Mouse (Mus musculus): ENCODE measurements around the gene Ldha. TPM values are rescaled to one million over a fixed set of nuclear protein-coding genes. Genes with fewer than 3 reads are reported as not detected.
A peak's percentile ranks its signal among the peaks of the same experiment; 100 is the strongest.

Ldha gene
- polyA plus RNA-seq, 1 experiment = 660 TPM

- no peak for TF ChIP-seq CTCF (IDR thresholded peaks at IDR 0.05; ENCODE audit: borderline replicate concordance, control insufficient read depth, extremely low read depth, insufficient read depth, low read length, poor library complexity)
- no peak for TF ChIP-seq POLR2A (IDR thresholded peaks at IDR 0.05; ENCODE audit: control insufficient read depth, extremely low read depth, insufficient read depth, low read length, poor library complexity)
- DNase-seq = no peak
- peaks cover 62% of the 10 kb centered on the region for H3K36me3 ChIP-seq (ENCODE audit: control insufficient read depth, insufficient read depth, low read length)
- no peak overlapping the region for H3K27ac ChIP-seq (ENCODE audit: control insufficient read depth, insufficient read depth, low read length)
- peaks cover 4% of the 10 kb centered on the region; the same call in 1 of the 2 replicates for H3K4me1 ChIP-seq (replicated peaks; ENCODE audit: control insufficient read depth, insufficient read depth, low read length)
- no peaks in the 10 kb centered on the region for H3K27me3 ChIP-seq (ENCODE audit: control insufficient read depth, insufficient read depth, low read length)
- WGBS = 85% methylated on average over 3 of the region's 3 CpGs
- no peak overlapping the region for H3K4me3 ChIP-seq (ENCODE audit: control insufficient read depth, insufficient read depth, low read length)
Measured at GRCm38 (mm10) chr7:46895511-46895910, 54.2 kb downstream of the Ldha start.

GRCm38 (mm10) chr7:46899343-46899742, 58.1 kb downstream of the Ldha start:
- DNase-seq = peak; percentile 9
- Histone ChIP-seq H3K4me3 (ENCODE audit: control insufficient read depth, insufficient read depth, low read length) (no peak overlapping the region), H3K27ac (ENCODE audit: control insufficient read depth, insufficient read depth, low read length) (no peak overlapping the region), H3K4me1 (replicated peaks; ENCODE audit: control insufficient read depth, insufficient read depth, low read length) (peaks cover 4% of the 10 kb centered on the region; the same call in 1 of the 2 replicates), H3K27me3 (ENCODE audit: control insufficient read depth, insufficient read depth, low read length) (no peaks in the 10 kb centered on the region), H3K36me3 (ENCODE audit: control insufficient read depth, insufficient read depth, low read length) (peaks cover 63% of the 10 kb centered on the region)
- WGBS = 34% methylated on average over 3 of the region's 3 CpGs
- TF ChIP-seq POLR2A (IDR thresholded peaks at IDR 0.05; ENCODE audit: control insufficient read depth, extremely low read depth, insufficient read depth, low read length, poor library complexity) (no peak), CTCF (IDR thresholded peaks at IDR 0.05; ENCODE audit: borderline replicate concordance, control insufficient read depth, extremely low read depth, insufficient read depth, low read length, poor library complexity) (no peak)

Other genes with a start within 250 kb of the Ldha start
- gene Sergef, start 201.7 kb upstream of the Ldha start, polyA plus RNA-seq (2012; rRNA removed) = 9.9 and 10.4 TPM in 2 replicates
- 0.60 and 0.77 TPM in 2 replicates for gene Tph1, start 168.9 kb upstream of the Ldha start, polyA plus RNA-seq (2012; rRNA removed)
- gene Saal1, start 130.8 kb upstream of the Ldha start, polyA plus RNA-seq (2012; rRNA removed) = 14.4 and 17.2 TPM in 2 replicates
- gene Saa3, start 125.8 kb upstream of the Ldha start, polyA plus RNA-seq (2012; rRNA removed) = 6.8 and 11.4 TPM in 2 replicates
- gene Saa4, start 108.9 kb upstream of the Ldha start, polyA plus RNA-seq (2012; rRNA removed) = 0.16 and 0.40 TPM in 2 replicates
- gene Saa1, start 98.5 kb upstream of the Ldha start, polyA plus RNA-seq (2012; rRNA removed) = 2.7 and 4.3 TPM in 2 replicates
- gene Saa2, start 89.7 kb upstream of the Ldha start, polyA plus RNA-seq (2012; rRNA removed) = 1.2 and 1.4 TPM in 2 replicates
- 21.4 and 22.3 TPM in 2 replicates for gene Hps5, start 45.4 kb upstream of the Ldha start, polyA plus RNA-seq (2012; rRNA removed)
- 13.0 and 14.4 TPM in 2 replicates for gene Gtf2h1, start 45.4 kb upstream of the Ldha start, polyA plus RNA-seq (2012; rRNA removed)
- 0.20 TPM in 1 of 2 replicates, not detected in the other for gene Ldhc, start 19.7 kb downstream of the Ldha start, polyA plus RNA-seq (2012; rRNA removed)
- 113 and 123 TPM in 2 replicates for gene Tsg101, start 78.5 kb downstream of the Ldha start, polyA plus RNA-seq (2012; rRNA removed)
- 4.0 and 4.3 TPM in 2 replicates for gene Uevld, start 117.1 kb downstream of the Ldha start, polyA plus RNA-seq (2012; rRNA removed)
- gene Gm9999, start 142.1 kb downstream of the Ldha start, polyA plus RNA-seq (2012; rRNA removed) = 0.54 TPM in 1 of 2 replicates, not detected in the other
- gene Spty2d1, start 166.9 kb downstream of the Ldha start, polyA plus RNA-seq (2012; rRNA removed) = 6.9 and 8.4 TPM in 2 replicates
- gene Tmem86a, start 209.1 kb downstream of the Ldha start, polyA plus RNA-seq (2012; rRNA removed) = 51.3 and 66.5 TPM in 2 replicates